Mouse (Mus musculus) CH12.LX (cell line): ENCODE data around the gene Npas3. TPM values are rescaled to one million over a fixed set of nuclear protein-coding genes. Genes with fewer than 3 reads are reported as not detected.

Source experiments
- DNase-seq: peaks from one replicate; pipeline ENCODE4 v3.0.0-alpha.2; 2013; ENCODE audit errors: extremely low read depth
- H3K27ac ChIP-seq: 2 replicates; pipeline ENCODE4 v1.5.1; 2012; ENCODE audit warnings: low read depth, mild to moderate bottlenecking, control low read depth, moderate library complexity; ENCODE audit not compliant: insufficient read depth
- H3K27me3 ChIP-seq: replicated peaks from 2 replicates; pipeline ENCODE3; 2012; ENCODE audit warnings: inconsistent platforms
- H3K36me3 ChIP-seq, 2 experiments: replicated peaks in 1 of 2; 2 replicates each; pipeline versions ENCODE3 to v1.6.1; 2012; ENCODE audit warnings: inconsistent platforms in 1 of 2, low read length in 1 of 2, mild to moderate bottlenecking in 1 of 2, mixed read lengths in 1 of 2, moderate library complexity in 1 of 2; ENCODE audit not compliant: control insufficient read depth in 1 of 2, insufficient read depth in 1 of 2
- H3K4me1 ChIP-seq, 2 experiments: 2 replicates each; pipeline ENCODE4 v1.6.1; 2012; ENCODE audit warnings: inconsistent platforms in 1 of 2, moderate library complexity in 1 of 2; ENCODE audit not compliant: insufficient read depth in 2 of 2, control insufficient read depth in 1 of 2
- H3K4me2 ChIP-seq: 2 replicates; pipeline ENCODE4 v1.6.1; 2012; ENCODE audit warnings: low read depth, mild to moderate bottlenecking, control low read depth; ENCODE audit not compliant: poor library complexity, insufficient read depth, severe bottlenecking
- H3K4me3 ChIP-seq, 3 experiments: fragments of 150-350 bp in 1 of 3; sonication (generic) in 1 of 3; replicated peaks in 1 of 3; 2 replicates each; pipeline versions ENCODE3 to v1.5.1; 2011 to 2012; ENCODE audit warnings: low read depth in 2 of 3, low read length in 2 of 3, mild to moderate bottlenecking in 2 of 3, moderate library complexity in 2 of 3, control low read depth in 1 of 3, improper control_type of control experiment in 1 of 3, inconsistent platforms in 1 of 3, mixed read lengths in 1 of 3; ENCODE audit not compliant: poor library complexity in 1 of 3
- H3K79me2 ChIP-seq: replicated peaks from 2 replicates; pipeline ENCODE4 v1.6.1; 2012; ENCODE audit warnings: mild to moderate bottlenecking, moderate library complexity; ENCODE audit not compliant: control insufficient read depth, poor library complexity, insufficient read depth, severe bottlenecking; ENCODE audit errors: extremely low read depth
- H3K9ac ChIP-seq: 2 replicates; pipeline ENCODE4 v1.6.1; 2012; ENCODE audit warnings: low read depth, mild to moderate bottlenecking, control low read depth, moderate library complexity; ENCODE audit not compliant: insufficient read depth
- H3K9me3 ChIP-seq: replicated peaks from 2 replicates; pipeline ENCODE3; 2012; ENCODE audit warnings: low read length, inconsistent platforms, mixed read lengths
- CHD1 ChIP-seq: IDR thresholded peaks from 2 replicates; pipeline ENCODE4 v1.6.1; 2012; ENCODE audit warnings: low read depth, low read length, improper control_type of control experiment, inconsistent platforms
- CTCF ChIP-seq, 2 experiments: IDR thresholded peaks in 1 of 2; conservative IDR thresholded peaks in 1 of 2; 2 replicates each; pipeline ENCODE4 v1.5.1; 2011 to 2012; ENCODE audit warnings: low read depth in 2 of 2, low read length in 2 of 2, improper control_type of control experiment in 1 of 2, inconsistent platforms in 1 of 2, mild to moderate bottlenecking in 1 of 2, moderate library complexity in 1 of 2
- E2F4 ChIP-seq: IDR thresholded peaks from 2 replicates; pipeline ENCODE4 v1.6.1; 2011; ENCODE audit warnings: low read depth, low read length, improper control_type of control experiment; ENCODE audit not compliant: insufficient replicate concordance
- GABPA ChIP-seq: IDR thresholded peaks from 2 replicates; pipeline ENCODE4 v1.6.1; 2012; ENCODE audit warnings: low read depth, low read length, improper control_type of control experiment, inconsistent platforms; ENCODE audit not compliant: insufficient replicate concordance
- IRF4 ChIP-seq: IDR thresholded peaks from 2 replicates; pipeline ENCODE4 v1.6.1; 2014; ENCODE audit warnings: low read depth, mild to moderate bottlenecking, inconsistent platforms, low read length, improper control_type of control experiment
- JUN ChIP-seq: IDR thresholded peaks from 2 replicates; pipeline ENCODE4 v1.6.1; 2011; ENCODE audit warnings: low read depth, mild to moderate bottlenecking, low read length, improper control_type of control experiment, moderate library complexity; ENCODE audit not compliant: insufficient read depth
- JUND ChIP-seq: conservative IDR thresholded peaks from 2 replicates; pipeline ENCODE4 v1.6.1; 2011; ENCODE audit warnings: low read depth, low read length, improper control_type of control experiment
- MAX ChIP-seq: IDR thresholded peaks from 2 replicates; pipeline ENCODE4 v1.6.1; 2011; ENCODE audit warnings: low read length, improper control_type of control experiment
- MXI1 ChIP-seq: IDR thresholded peaks from 2 replicates; pipeline ENCODE4 v1.6.1; 2011; ENCODE audit warnings: mild to moderate bottlenecking, low read depth, low read length, improper control_type of control experiment
- NELFE ChIP-seq: IDR thresholded peaks from 2 replicates; pipeline ENCODE4 v1.6.1; 2011; ENCODE audit warnings: low read depth, low read length, improper control_type of control experiment
- PAX5 ChIP-seq: IDR thresholded peaks from 2 replicates; pipeline ENCODE4 v1.6.1; 2012; ENCODE audit warnings: low read length, inconsistent platforms, mixed read lengths
- RAD21 ChIP-seq: IDR thresholded peaks from 2 replicates; pipeline ENCODE4 v1.6.1; 2011; ENCODE audit warnings: low read depth, mild to moderate bottlenecking, low read length, improper control_type of control experiment, moderate library complexity
- SIN3A ChIP-seq: IDR thresholded peaks from 2 replicates; pipeline ENCODE4 v1.6.1; 2012; ENCODE audit warnings: low read length, improper control_type of control experiment, inconsistent platforms
- SMC3 ChIP-seq: IDR thresholded peaks from 2 replicates; pipeline ENCODE4 v1.6.1; 2011; ENCODE audit warnings: low read depth, low read length, improper control_type of control experiment
- TBP ChIP-seq: conservative IDR thresholded peaks from 2 replicates; pipeline ENCODE4 v1.6.1; 2011; ENCODE audit warnings: low read depth, low read length, improper control_type of control experiment
- ZC3H11A ChIP-seq: IDR thresholded peaks from 2 replicates; pipeline ENCODE4 v1.6.1; 2012; ENCODE audit warnings: low read depth, mild to moderate bottlenecking, inconsistent platforms, low read length, improper control_type of control experiment
- ZNF384 ChIP-seq: IDR thresholded peaks from 2 replicates; pipeline ENCODE4 v1.6.1; 2012; ENCODE audit warnings: low read depth, low read length, improper control_type of control experiment, inconsistent platforms
- dilution Hi-C: fragments of 300-500 bp; cut with MboI; formaldehyde crosslinking; loops from 2 replicates; pipeline ENCODE4 v1.14.3; 2020; ENCODE audit warnings: low sequenced_read_pairs; ENCODE audit not compliant: extremely low pct_unique_long_range_greater_than_20kb, extremely low pct_ligation_motif_present
- in situ Hi-C: fragments of 300-500 bp; cut with MboI; formaldehyde crosslinking; loops from 3 replicates; pipeline ENCODE4 v1.14.3; 2019; ENCODE audit warnings: low sequenced_read_pairs, low pct_ligation_motif_present, low pct_unique_long_range_greater_than_20kb, mixed read lengths
- polyA plus RNA-seq: library from polyadenylated mRNA; unstranded; fragments of >175 nt; gene quantifications from 2 replicates; pipeline ENCODE4 v1.2.1, GENCODE M21; 2012; ENCODE audit warnings: low read depth; ENCODE audit not compliant: insufficient read length
- total RNA-seq, 2 experiments: library from RNA; depleted of rRNA; stranded (reverse); fragments of 300-350 nt in 1 of 2; fragments of >200 nt in 1 of 2; gene quantifications; 2 replicates each; pipeline ENCODE4 v1.2.3; 2012 to 2014

The Npas3 gene
- total and polyA plus RNA-seq, 3 experiments, result 0.13 TPM; not detected in 1

DNA sequence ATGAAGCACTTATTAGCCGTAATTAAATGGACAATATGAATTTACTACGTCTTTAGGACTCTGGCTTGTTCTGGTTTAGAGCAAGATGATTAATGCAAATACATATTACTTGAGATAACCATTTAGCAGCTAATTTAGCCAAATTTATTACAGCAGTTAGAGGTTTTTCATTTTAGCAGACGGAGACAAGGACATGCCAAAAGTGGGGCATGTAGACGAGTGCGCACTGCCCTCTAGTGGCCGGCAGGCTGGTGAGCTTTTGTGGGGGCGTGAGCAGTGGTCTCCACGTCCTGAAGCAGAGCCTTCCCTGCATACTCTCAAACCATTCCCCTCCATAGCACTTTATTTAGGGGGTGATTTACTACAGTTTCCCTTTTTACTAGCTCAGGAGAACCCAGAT lies 812.3 kb downstream of the Npas3 start:
- Histone ChIP-seq H3K36me3 (no peaks in the 10 kb centered on the region), H3K79me2 (no peaks in the 10 kb centered on the region), H3K4me2 (no peak overlapping the region; the same call in 1 of the 2 replicates), H3K27me3 (no peaks in the 10 kb centered on the region), H3K4me1 (no peaks in the 10 kb centered on the region), H3K27ac (no peak overlapping the region), H3K9ac (no peak overlapping the region), H3K4me3 (no peak overlapping the region), H3K9me3 (no peaks in the 10 kb centered on the region)
- dilution Hi-C loops, result no loop called here
- no peak for TF ChIP-seq CHD1
- peak; percentile 75 for TF ChIP-seq SMC3
- TF ChIP-seq JUN, result no peak
- no peak for TF ChIP-seq PAX5
- TF ChIP-seq E2F4, result no peak
- TF ChIP-seq RAD21, result peak; percentile 89
- TF ChIP-seq IRF4, result no peak
- no peak for TF ChIP-seq MXI1
- TF ChIP-seq ZNF384, result no peak
- peak; percentile 80 to 86 for TF ChIP-seq CTCF (conservative IDR thresholded peaks at IDR 0.05 in 1 of 2, IDR thresholded peaks at IDR 0.05 in 1 of 2; ENCODE audit: low read depth in 2 of 2, low read length in 2 of 2)
- no peak for TF ChIP-seq NELFE
- TF ChIP-seq JUND, result no peak
- TF ChIP-seq ZC3H11A, result no peak
- in situ Hi-C loops, result loop anchor here (10.0 to 25.0 kb wide), 3 partner anchors 323 to 1148 kb away; no protein-coding TSS in a partner anchor
- DNase-seq, result peak; percentile 52

GRCm38 (mm10) chr12:54061168-54061567 lies 812.7 kb downstream of the Npas3 start:
- H3K27ac ChIP-seq, result no peak overlapping the region
- H3K9ac ChIP-seq, result no peak overlapping the region
- no peaks in the 10 kb centered on the region for H3K79me2 ChIP-seq
- no peak for DNase-seq
- no peak overlapping the region; the same call in 1 of the 2 replicates for H3K4me2 ChIP-seq
- H3K9me3 ChIP-seq, result no peaks in the 10 kb centered on the region
- H3K36me3 ChIP-seq, result no peaks in the 10 kb centered on the region
- H3K27me3 ChIP-seq, result no peaks in the 10 kb centered on the region
- no peak overlapping the region for H3K4me3 ChIP-seq
- dilution Hi-C loops, result no loop called here
- H3K4me1 ChIP-seq, result no peaks in the 10 kb centered on the region
- no peak for TF ChIP-seq SIN3A
- TF ChIP-seq GABPA, result no peak
- no peak for TF ChIP-seq MXI1
- TF ChIP-seq ZNF384, result no peak
- no peak for TF ChIP-seq MAX
- TF ChIP-seq JUND, result no peak
- TF ChIP-seq TBP, result no peak
- in situ Hi-C loops, result loop anchor here (10.0 to 25.0 kb wide), 3 partner anchors 324 to 1149 kb away; no protein-coding TSS in a partner anchor
